Mouse (Mus musculus) heart, embryonic 10.5 days (tissue): ENCODE results near the gene Ltbp2. TPM values are rescaled to one million over a fixed set of nuclear protein-coding genes. Genes with fewer than 3 reads are reported as not detected.

ENCODE experiments used
- DNase-seq: peaks from one replicate; pipeline ENCODE4 v3.0.0-alpha.2; 2017; ENCODE audit warnings: low spot score
- H3K27ac ChIP-seq: fragments of 300-500 bp; sonication (generic); 2 replicates; pipeline ENCODE4 v1.5.1; 2016; ENCODE audit warnings: mild to moderate bottlenecking
- H3K27me3 ChIP-seq: fragments of 300-500 bp; sonication (generic); 2 replicates; pipeline ENCODE4 v1.6.1; 2016; ENCODE audit warnings: mild to moderate bottlenecking; ENCODE audit not compliant: poor library complexity, insufficient read depth, severe bottlenecking
- H3K36me3 ChIP-seq: fragments of 300-500 bp; sonication (generic); 2 replicates; pipeline ENCODE4 v1.6.1; 2016; ENCODE audit warnings: mild to moderate bottlenecking, moderate library complexity
- H3K4me1 ChIP-seq: fragments of 300-500 bp; sonication (generic); 2 replicates; pipeline ENCODE4 v1.6.1; 2016; ENCODE audit warnings: mild to moderate bottlenecking
- H3K4me3 ChIP-seq: fragments of 300-500 bp; sonication (generic); 2 replicates; pipeline ENCODE4 v1.5.1; 2016; ENCODE audit warnings: mild to moderate bottlenecking, moderate library complexity
- H3K9me3 ChIP-seq: fragments of 300-500 bp; sonication (generic); 2 replicates; pipeline ENCODE4 v1.6.1; 2016; ENCODE audit warnings: mild to moderate bottlenecking, moderate library complexity
- WGBS: fragments of 180-500 bp; shearing (Covaris S2); methylation state at CpG from one replicate; pipeline ENCODE4 v1.1.7; 2016; 5-methylcytosine and 5-hydroxymethylcytosine counted together
- polyA plus RNA-seq: library from polyadenylated mRNA; unstranded; fragments of >200 nt; fragmentation: Nextera tagmentation; extraction: Ambion mirVana; gene quantifications from 2 replicates; pipeline ENCODE4 v1.2.1, GENCODE M21; 2016

Ltbp2 gene
- polyA plus RNA-seq, 1 experiment from 2014 or later: 0.26 TPM

- Histone ChIP-seq H3K4me3 (no peak overlapping the region), H3K27me3 (peaks cover 42% of the 10 kb centered on the region; the same call in 1 of the 2 replicates), H3K36me3 (no peaks in the 10 kb centered on the region), H3K4me1 (peaks cover 25% of the 10 kb centered on the region), H3K27ac (no peak overlapping the region), H3K9me3 (no peaks in the 10 kb centered on the region)
- DNase-seq: no peak
- WGBS: 68% methylated on average over 9 of the region's 9 CpGs
Observed at GRCm38 (mm10) chr12:84846594-84847014, 29.7 kb downstream of the Ltbp2 start.

DNA sequence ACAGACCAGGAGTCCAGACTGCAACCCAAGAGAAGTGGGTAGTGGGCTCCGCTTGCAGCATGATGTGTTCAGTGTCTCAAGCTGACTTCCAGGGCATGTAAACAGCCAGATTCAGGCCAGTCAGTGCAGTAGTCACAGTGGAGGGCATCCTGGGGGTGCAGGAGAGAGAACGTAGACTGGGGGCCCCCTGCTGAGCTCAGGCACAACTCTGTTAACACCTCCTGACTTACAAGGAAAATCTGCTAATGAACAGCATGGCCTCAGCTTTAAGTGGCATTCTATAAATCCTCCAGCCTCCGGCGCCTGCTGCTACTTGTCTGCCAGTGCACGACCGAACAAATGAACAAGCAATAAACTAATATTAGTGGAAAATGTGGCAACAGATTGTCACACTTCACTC is 33.6 kb downstream of the Ltbp2 start:
- H3K27ac ChIP-seq: no peak overlapping the region; the same call in 1 of the 2 replicates
- no peak for DNase-seq
- H3K36me3 ChIP-seq: no peaks in the 10 kb centered on the region
- no peaks in the 10 kb centered on the region for H3K9me3 ChIP-seq
- no peak overlapping the region for H3K4me3 ChIP-seq
- 59% methylated on average over 6 of the region's 6 CpGs for WGBS
- H3K4me1 ChIP-seq: peaks cover 10% of the 10 kb centered on the region
- H3K27me3 ChIP-seq: 0 out of 2 replicates have a peak, but pooled peaks cover 9% of the 10 kb centered on the region

GRCm38 (mm10) chr12:84841158-84842140 is 34.9 kb downstream of the Ltbp2 start:
- Histone ChIP-seq H3K4me1 (peaks cover 5% of the 10 kb centered on the region; the same call in 1 of the 2 replicates), H3K36me3 (no peaks in the 10 kb centered on the region), H3K27ac (no peak overlapping the region), H3K9me3 (no peaks in the 10 kb centered on the region), H3K4me3 (no peak overlapping the region), H3K27me3 (0 out of 2 replicates have a peak, but pooled peaks cover 9% of the 10 kb centered on the region)
- WGBS: 84% methylated on average over 15 of the region's 15 CpGs
- DNase-seq: no peak

DNA sequence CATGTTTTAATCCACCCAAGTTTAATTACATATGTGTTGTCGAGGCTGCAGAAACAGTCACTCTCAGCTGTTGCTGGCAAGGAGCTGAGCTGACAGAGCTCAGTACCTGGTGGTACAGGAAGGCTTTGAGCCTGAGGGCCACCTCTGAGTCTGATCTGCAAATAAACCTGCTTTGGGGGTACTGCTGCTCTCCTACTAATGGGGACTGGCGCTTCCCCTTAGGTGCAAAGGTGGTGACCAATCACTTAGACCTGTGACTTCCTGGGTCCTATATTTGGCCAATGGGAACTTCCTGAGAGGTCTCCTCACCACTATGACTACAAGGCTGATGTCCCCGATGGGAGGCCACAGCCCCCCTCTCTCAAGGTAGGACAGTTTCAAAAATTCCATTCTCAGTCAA is 35.6 kb downstream of the Ltbp2 start:
- 76% methylated on average over 3 of the region's 3 CpGs for WGBS
- Histone ChIP-seq H3K4me1 (peaks cover 5% of the 10 kb centered on the region; the same call in 1 of the 2 replicates), H3K27ac (no peak overlapping the region), H3K4me3 (no peak overlapping the region), H3K9me3 (no peaks in the 10 kb centered on the region), H3K36me3 (no peaks in the 10 kb centered on the region), H3K27me3 (0 out of 2 replicates have a peak, but pooled peaks cover 9% of the 10 kb centered on the region)
- no peak for DNase-seq

- 64% methylated on average over 4 of the region's 4 CpGs for WGBS
- Histone ChIP-seq H3K27me3 (0 out of 2 replicates have a peak, but pooled peaks cover 7% of the 10 kb centered on the region), H3K36me3 (no peaks in the 10 kb centered on the region), H3K27ac (no peak overlapping the region), H3K4me1 (peaks cover 4% of the 10 kb centered on the region; the same call in 1 of the 2 replicates), H3K9me3 (no peaks in the 10 kb centered on the region), H3K4me3 (no peak overlapping the region)
- no peak for DNase-seq
Observed at GRCm38 (mm10) chr12:84839965-84840364, 36.4 kb downstream of the Ltbp2 start.

GRCm38 (mm10) chr12:84835626-84836025 is 40.7 kb downstream of the Ltbp2 start:
- peaks cover 12% of the 10 kb centered on the region for H3K4me1 ChIP-seq
- no peak overlapping the region for H3K27ac ChIP-seq
- 69% methylated on average over 5 of the region's 5 CpGs for WGBS
- no peaks in the 10 kb centered on the region for H3K36me3 ChIP-seq
- H3K27me3 ChIP-seq: peaks cover 5% of the 10 kb centered on the region
- no peaks in the 10 kb centered on the region for H3K9me3 ChIP-seq
- no peak overlapping the region for H3K4me3 ChIP-seq
- DNase-seq: no peak

- DNase-seq: no peak
- Histone ChIP-seq H3K4me1 (peaks cover 12% of the 10 kb centered on the region), H3K27me3 (peaks cover 13% of the 10 kb centered on the region), H3K9me3 (no peaks in the 10 kb centered on the region), H3K4me3 (no peak overlapping the region), H3K27ac (no peak overlapping the region), H3K36me3 (no peaks in the 10 kb centered on the region)
- 90% methylated on average over 4 of the region's 4 CpGs for WGBS
Observed at GRCm38 (mm10) chr12:84834773-84835172, 41.6 kb downstream of the Ltbp2 start.

GRCm38 (mm10) chr12:84831648-84832047 is 44.7 kb downstream of the Ltbp2 start:
- DNase-seq: no peak
- Histone ChIP-seq H3K27me3 (peaks cover 42% of the 10 kb centered on the region), H3K27ac (no peak overlapping the region), H3K9me3 (no peaks in the 10 kb centered on the region), H3K36me3 (no peaks in the 10 kb centered on the region), H3K4me1 (peaks cover 16% of the 10 kb centered on the region), H3K4me3 (no peak overlapping the region)
- WGBS: 62% methylated on average over 10 of the region's 10 CpGs

DNA sequence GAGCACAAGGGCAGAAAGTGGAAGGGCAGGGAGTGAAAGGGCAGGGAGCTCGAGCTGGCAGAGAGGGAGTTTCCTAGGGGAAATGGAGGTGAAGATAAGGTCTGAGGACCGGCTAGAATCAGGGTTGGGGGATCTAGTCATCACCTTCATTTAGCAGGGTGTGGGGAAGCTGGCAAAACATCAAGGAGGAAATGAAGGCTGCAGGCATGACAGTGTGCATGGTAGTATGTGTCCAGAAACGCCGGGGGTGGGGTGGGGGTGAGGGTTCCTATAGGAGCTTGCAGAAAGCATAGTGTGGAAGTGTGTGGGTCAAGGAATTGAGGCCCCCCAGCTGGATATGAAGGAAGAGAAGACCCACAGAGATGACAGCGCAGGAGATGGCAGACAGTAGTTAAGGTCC is 45.2 kb downstream of the Ltbp2 start:
- Histone ChIP-seq H3K9me3 (no peaks in the 10 kb centered on the region), H3K36me3 (no peaks in the 10 kb centered on the region), H3K4me3 (no peak overlapping the region), H3K4me1 (peaks cover 16% of the 10 kb centered on the region), H3K27me3 (peaks cover 46% of the 10 kb centered on the region), H3K27ac (no peak overlapping the region)
- 54% methylated on average over 5 of the region's 5 CpGs for WGBS
- DNase-seq: no peak

- Histone ChIP-seq H3K4me3 (no peak overlapping the region), H3K36me3 (no peaks in the 10 kb centered on the region), H3K27ac (no peak overlapping the region), H3K4me1 (peaks cover 16% of the 10 kb centered on the region), H3K9me3 (no peaks in the 10 kb centered on the region), H3K27me3 (peaks cover 49% of the 10 kb centered on the region)
- DNase-seq: no peak
- 87% methylated on average over 5 of the region's 5 CpGs for WGBS
Observed at GRCm38 (mm10) chr12:84830438-84830837, 45.9 kb downstream of the Ltbp2 start.

- no peak for DNase-seq
- Histone ChIP-seq H3K4me3 (no peak overlapping the region), H3K27me3 (peaks cover 49% of the 10 kb centered on the region), H3K9me3 (no peaks in the 10 kb centered on the region), H3K36me3 (no peaks in the 10 kb centered on the region), H3K27ac (no peak overlapping the region), H3K4me1 (peaks cover 16% of the 10 kb centered on the region)
- WGBS: 66% methylated on average over 10 of the region's 10 CpGs
Observed at GRCm38 (mm10) chr12:84829913-84830312, 46.4 kb downstream of the Ltbp2 start.

GRCm38 (mm10) chr12:84829109-84829724 is 47.1 kb downstream of the Ltbp2 start:
- WGBS: 76% methylated on average over 20 of the region's 20 CpGs
- H3K9me3 ChIP-seq: no peaks in the 10 kb centered on the region
- H3K27me3 ChIP-seq: peaks cover 49% of the 10 kb centered on the region
- no peak overlapping the region for H3K4me3 ChIP-seq
- DNase-seq: no peak
- H3K27ac ChIP-seq: no peak overlapping the region
- H3K36me3 ChIP-seq: no peaks in the 10 kb centered on the region
- H3K4me1 ChIP-seq: peaks cover 16% of the 10 kb centered on the region

- no peaks in the 10 kb centered on the region for H3K36me3 ChIP-seq
- no peaks in the 10 kb centered on the region for H3K9me3 ChIP-seq
- H3K27me3 ChIP-seq: peaks cover 49% of the 10 kb centered on the region
- no peak for DNase-seq
- H3K27ac ChIP-seq: no peak overlapping the region
- no peak overlapping the region for H3K4me3 ChIP-seq
- peaks cover 16% of the 10 kb centered on the region for H3K4me1 ChIP-seq
- WGBS: 52% methylated on average over 8 of the region's 8 CpGs
Observed at GRCm38 (mm10) chr12:84827384-84827933, 48.9 kb downstream of the Ltbp2 start.
